Mouse (Mus musculus) ES-Bruce4 (cell line): Measurements from ENCODE around the gene Prkar1b.

Experiments used
- CTCF ChIP-seq: IDR thresholded peaks from one replicate; pipeline ENCODE4 v1.8.1; 2011; ENCODE audit warnings: low read depth, low read length
- POLR2A ChIP-seq: IDR thresholded peaks from one replicate; pipeline ENCODE4 v1.8.1; 2011; ENCODE audit warnings: low read length; ENCODE audit not compliant: insufficient read depth

DNA sequence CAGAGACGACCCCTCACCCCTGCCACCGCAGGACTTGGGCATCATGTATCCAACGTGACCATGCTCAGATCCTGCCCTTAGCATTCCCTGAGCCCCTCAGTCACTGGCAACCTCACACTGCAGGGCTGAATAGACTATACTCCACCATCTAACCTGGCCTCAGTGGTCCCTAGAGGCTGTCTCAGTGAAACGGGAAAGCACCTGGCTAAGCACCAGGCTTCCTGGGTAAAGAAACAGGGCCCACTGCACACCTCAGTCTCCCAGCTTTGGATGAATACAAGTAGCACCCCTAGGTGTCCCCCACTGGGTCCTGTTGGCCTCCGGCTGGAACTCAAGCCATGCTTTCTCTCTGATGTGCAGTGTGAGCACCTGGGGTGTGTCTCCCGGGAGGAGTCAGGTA lies 176.3 kb downstream of the Prkar1b start:
- TF ChIP-seq CTCF (no peak), POLR2A (no peak)
